Mouse (Mus musculus) splenic B cell, adult 2 months (primary cell): Measurements from ENCODE around the gene Aknad1.

ENCODE experiments used
- DNase-seq: peaks from one replicate; pipeline ENCODE4 v3.0.0-alpha.2; 2011; ENCODE audit warnings: low read depth, low spot score
- H3K27me3 ChIP-seq: 2 replicates; pipeline ENCODE4 v1.6.1; 2012; ENCODE audit warnings: mild to moderate bottlenecking, low read length, moderate library complexity, mixed read lengths; ENCODE audit not compliant: control insufficient read depth, poor library complexity, insufficient read depth, severe bottlenecking
- H3K36me3 ChIP-seq: 2 replicates; pipeline ENCODE4 v1.6.1; 2012; ENCODE audit warnings: mild to moderate bottlenecking, low read length, moderate library complexity, mixed read lengths; ENCODE audit not compliant: control insufficient read depth, poor library complexity, insufficient read depth, severe bottlenecking

Gene Aknad1

DNA sequence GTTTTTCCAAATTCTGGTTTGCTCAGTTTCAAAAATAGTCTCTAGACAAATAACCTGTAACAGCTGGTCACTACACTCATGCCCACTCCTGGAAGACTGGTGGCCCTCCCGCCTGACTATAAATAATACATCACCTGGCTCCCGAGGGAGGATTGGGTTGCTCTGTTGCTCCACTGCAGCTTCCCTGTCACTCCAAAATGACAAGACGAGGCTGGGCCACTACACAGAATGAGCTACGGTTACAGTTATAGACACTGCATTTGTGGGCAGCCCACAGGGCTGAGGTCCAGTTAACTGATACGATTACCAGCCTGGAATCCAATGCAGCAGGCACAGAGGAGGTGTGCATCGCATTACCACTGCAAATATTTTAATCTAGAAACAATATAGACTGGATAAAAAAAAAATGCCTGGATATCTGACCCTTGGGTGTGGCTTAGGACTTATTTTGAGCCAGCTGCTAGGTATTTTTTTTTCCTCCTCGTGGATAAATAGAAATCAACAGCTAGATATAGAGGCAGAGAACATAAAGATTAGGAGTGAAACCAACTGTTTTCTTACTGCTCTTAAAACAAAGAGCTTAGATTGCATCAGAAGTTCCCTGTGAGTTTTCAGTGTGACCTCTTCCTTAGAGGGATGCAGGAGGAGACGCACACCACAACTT, at the start of gene Aknad1:
Gene Aknad1, plus strand, starts transcription at position 614 of the 664 bp plus-strand sequence.
- H3K36me3 ChIP-seq: no peaks in the 10 kb centered on the region
- H3K27me3 ChIP-seq: no peaks in the 10 kb centered on the region
- no peak for DNase-seq

GRCm38 (mm10) chr3:108689979-108690378, 49.5 kb upstream of the Aknad1 start:
- no peaks in the 10 kb centered on the region for H3K27me3 ChIP-seq
- H3K36me3 ChIP-seq: no peaks in the 10 kb centered on the region
- DNase-seq: no peak

DNA sequence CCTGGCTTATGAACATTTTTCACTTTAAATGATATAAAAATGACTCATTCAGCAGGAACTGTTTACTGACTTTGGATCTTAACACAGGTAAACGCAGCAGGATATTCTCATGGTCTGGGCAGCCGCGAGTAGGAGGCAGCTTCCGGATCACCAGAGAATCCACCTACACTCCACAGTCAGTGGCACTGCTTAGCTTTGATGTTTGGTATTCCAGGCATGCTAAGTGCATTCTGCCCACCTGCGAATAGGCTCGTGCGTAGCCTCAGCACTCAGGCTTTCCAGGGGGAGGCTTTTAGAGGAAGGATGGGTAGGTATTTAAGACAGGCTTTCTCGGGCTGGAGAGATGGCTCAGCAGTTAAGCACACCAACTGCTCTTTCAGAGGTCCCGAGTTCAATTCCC, 45.1 kb upstream of the Aknad1 start:
- Histone ChIP-seq H3K36me3 (no peaks in the 10 kb centered on the region), H3K27me3 (no peaks in the 10 kb centered on the region)
- no peak for DNase-seq

DNA sequence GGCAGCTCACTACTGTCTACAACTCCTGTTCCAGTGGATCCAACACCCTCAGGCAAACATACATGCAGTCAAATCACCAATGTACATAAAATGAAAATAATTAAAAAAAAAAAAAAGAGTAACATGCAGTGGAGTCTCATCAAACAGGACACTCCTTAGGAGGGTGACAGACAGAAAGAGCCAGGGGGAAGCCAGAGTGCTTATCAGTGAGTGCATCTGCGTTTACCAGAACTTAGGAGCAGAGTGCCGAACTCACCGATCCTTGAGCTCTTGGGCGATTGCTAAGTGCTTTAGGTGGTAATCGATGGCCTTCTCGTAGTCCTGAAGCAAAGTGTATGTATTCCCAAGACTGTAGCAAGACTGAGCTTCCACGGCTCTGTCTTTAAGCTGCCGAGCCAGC, 40.8 kb upstream of the Aknad1 start:
- Histone ChIP-seq H3K36me3 (no peaks in the 10 kb centered on the region), H3K27me3 (no peaks in the 10 kb centered on the region)
- no peak for DNase-seq

DNA sequence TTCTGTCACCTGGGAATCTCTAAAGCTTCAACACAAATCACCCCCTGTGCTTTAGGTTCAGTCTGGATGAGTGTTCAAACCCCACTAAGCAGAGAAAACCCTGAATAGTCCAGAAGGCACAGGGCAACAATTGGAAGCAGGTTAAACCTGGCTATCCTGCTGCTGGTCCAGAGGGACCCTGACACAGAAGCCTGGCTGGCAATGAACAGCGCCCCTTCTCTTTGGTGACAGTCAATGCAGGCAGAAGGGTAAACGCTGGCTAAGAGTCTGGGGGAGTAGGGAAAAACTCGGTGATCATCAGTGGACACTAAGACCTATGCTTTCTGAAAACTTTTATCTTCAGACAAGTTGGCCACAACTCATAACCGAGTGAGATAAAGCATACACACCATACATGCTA, 39.7 kb upstream of the Aknad1 start:
- no peak for DNase-seq
- no peaks in the 10 kb centered on the region for H3K36me3 ChIP-seq
- H3K27me3 ChIP-seq: no peaks in the 10 kb centered on the region

- Histone ChIP-seq H3K36me3 (no peaks in the 10 kb centered on the region), H3K27me3 (no peaks in the 10 kb centered on the region)
- DNase-seq: peak; percentile 34
These were observed 38.2 kb upstream of the Aknad1 start for GRCm38 (mm10) chr3:108701256-108701655.

GRCm38 (mm10) chr3:108702789-108703188, 36.7 kb upstream of the Aknad1 start:
- no peak for DNase-seq
- no peaks in the 10 kb centered on the region for H3K36me3 ChIP-seq
- no peaks in the 10 kb centered on the region for H3K27me3 ChIP-seq

DNA sequence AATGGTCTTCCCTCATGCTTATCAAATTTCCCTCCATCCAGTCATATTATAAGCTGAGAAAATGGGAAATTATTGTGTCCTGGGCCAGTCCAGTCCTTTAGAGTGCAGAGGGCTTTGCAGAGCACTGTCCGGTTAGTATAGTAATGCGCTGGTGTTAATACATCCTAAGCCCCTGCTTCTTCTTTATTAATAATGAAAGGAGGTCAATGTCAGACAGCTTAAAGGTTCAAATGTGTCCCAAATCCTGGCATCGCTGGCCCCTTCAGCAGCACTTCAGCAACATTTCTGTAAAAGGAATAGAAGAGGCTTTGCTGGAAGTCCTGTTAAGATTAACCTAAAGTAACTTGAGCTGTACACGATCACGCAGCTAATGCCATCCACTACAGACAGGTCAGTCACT, 28.2 kb upstream of the Aknad1 start:
- no peak for DNase-seq
- no peaks in the 10 kb centered on the region for H3K36me3 ChIP-seq

GRCm38 (mm10) chr3:108713065-108713675, 26.3 kb upstream of the Aknad1 start:
- H3K27me3 ChIP-seq: no peaks in the 10 kb centered on the region
- no peak for DNase-seq
- no peaks in the 10 kb centered on the region for H3K36me3 ChIP-seq

More for the DNA sequence above, 28.2 kb upstream of the Aknad1 start:
- H3K27me3 ChIP-seq: no peaks in the 10 kb centered on the region

GRCm38 (mm10) chr3:108714837-108715236, 24.6 kb upstream of the Aknad1 start:
- DNase-seq: no peak

GRCm38 (mm10) chr3:108717896-108718502, 21.5 kb upstream of the Aknad1 start:
- DNase-seq: peak; percentile 74
- Histone ChIP-seq H3K27me3 (peaks cover 5% of the 10 kb centered on the region), H3K36me3 (no peaks in the 10 kb centered on the region)

More at GRCm38 (mm10) chr3:108714837-108715236, 24.6 kb upstream of the Aknad1 start:
- Histone ChIP-seq H3K27me3 (no peaks in the 10 kb centered on the region), H3K36me3 (no peaks in the 10 kb centered on the region)

GRCm38 (mm10) chr3:108719357-108719756, 20.1 kb upstream of the Aknad1 start:
- Histone ChIP-seq H3K36me3 (no peaks in the 10 kb centered on the region), H3K27me3 (peaks cover 5% of the 10 kb centered on the region)
- no peak for DNase-seq

DNA sequence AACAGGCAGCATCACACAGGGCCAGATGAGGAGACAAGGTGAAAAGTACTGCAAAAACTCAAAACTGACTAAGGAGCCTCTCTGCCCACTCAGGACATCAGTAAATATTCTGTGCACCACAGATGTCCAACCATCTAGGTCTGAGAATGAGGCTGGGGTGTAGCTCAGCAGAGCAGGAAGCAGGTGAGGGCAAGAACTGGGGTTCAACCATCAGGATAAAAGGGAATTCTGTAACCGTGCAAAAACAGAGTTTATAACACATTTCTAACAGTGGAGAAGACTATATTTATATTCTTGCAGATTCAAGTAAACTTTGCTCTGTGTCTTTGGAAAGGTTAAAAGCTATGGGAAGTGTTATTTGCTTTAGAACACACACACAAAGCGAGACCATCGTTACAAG, 19.7 kb upstream of the Aknad1 start:
- H3K27me3 ChIP-seq: peaks cover 5% of the 10 kb centered on the region
- H3K36me3 ChIP-seq: no peaks in the 10 kb centered on the region
- no peak for DNase-seq

DNA sequence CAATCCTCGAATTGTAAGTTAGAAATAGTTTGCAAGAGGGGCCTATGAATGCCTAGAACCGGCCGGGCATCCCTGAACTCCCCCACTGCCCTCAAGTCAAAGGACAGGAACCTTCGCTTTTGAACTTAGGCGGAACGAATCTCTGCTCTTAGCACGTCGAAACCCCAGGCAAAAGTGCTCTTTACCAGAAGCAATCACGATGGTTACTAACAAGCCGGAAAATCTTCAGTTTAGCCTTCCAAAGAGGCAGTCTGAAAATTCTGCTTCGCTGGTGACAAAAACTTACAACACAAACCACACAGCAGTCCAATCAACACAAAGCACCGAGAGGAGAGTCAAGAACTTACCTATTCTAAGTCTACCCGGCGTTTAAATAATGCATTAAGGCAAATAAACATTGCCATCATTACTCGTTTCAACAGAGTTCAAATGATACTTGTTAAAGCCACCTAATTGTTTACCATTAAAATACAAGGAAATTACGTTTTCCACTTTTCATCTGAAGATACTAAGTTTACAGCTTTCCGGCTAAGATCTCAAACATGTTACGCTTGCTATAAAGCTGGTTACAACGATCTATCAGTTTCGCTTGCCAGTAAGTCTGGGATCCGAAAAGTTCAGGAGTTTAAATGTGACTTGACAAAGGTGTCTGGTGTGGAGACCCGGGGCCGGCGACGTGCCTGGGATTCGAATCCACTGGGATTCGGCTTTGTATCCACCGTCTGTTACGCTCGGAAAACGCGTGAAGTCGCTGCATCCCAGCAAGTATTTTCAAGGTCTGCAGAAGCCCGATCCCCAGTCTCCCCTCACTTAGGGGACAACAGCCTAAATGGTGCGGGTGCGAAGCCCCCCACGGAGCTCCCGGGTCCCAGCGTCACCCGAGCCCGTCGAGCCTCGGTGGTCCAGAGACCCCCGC, 18.1 kb upstream of the Aknad1 start:
- Histone ChIP-seq H3K36me3 (no peaks in the 10 kb centered on the region), H3K27me3 (peaks cover 5% of the 10 kb centered on the region)
- peak; percentile 35 for DNase-seq
